Mouse (Mus musculus) kidney, adult 2 months (tissue): ENCODE results near the gene Rbp7. TPM values are rescaled to one million over a fixed set of nuclear protein-coding genes. Genes with fewer than 3 reads are reported as not detected.
A peak's percentile ranks its signal among the peaks of the same experiment; 100 is the strongest.

Source experiments
- DNase-seq: peaks from one replicate; pipeline ENCODE4 v3.0.0; 2021
- H3K27ac ChIP-seq: fragments of 200-500 bp; 2 replicates; pipeline ENCODE4 v1.5.1; 2012; ENCODE audit warnings: low read depth, low read length, control low read depth, inconsistent platforms; ENCODE audit not compliant: insufficient read depth
- H3K27me3 ChIP-seq: fragments of 200-500 bp; replicated peaks from 2 replicates; pipeline ENCODE4 v1.6.1; 2012; ENCODE audit warnings: mild to moderate bottlenecking, moderate library complexity, low read length, inconsistent platforms; ENCODE audit not compliant: control insufficient read depth, insufficient read depth
- H3K36me3 ChIP-seq: fragments of 200-500 bp; 2 replicates; pipeline ENCODE4 v1.6.1; 2012; ENCODE audit warnings: mild to moderate bottlenecking, moderate library complexity, low read length, inconsistent platforms; ENCODE audit not compliant: control insufficient read depth, insufficient read depth
- H3K4me1 ChIP-seq: fragments of 200-500 bp; 2 replicates; pipeline ENCODE4 v1.6.1; 2011; ENCODE audit warnings: low read length; ENCODE audit not compliant: control insufficient read depth, insufficient read depth
- H3K4me3 ChIP-seq: fragments of 200-500 bp; 2 replicates; pipeline ENCODE4 v1.5.1; 2011; ENCODE audit warnings: mild to moderate bottlenecking, low read depth, low read length, control low read depth; ENCODE audit not compliant: insufficient read depth
- CTCF ChIP-seq: fragments of 200-500 bp; conservative IDR thresholded peaks from 2 replicates; pipeline ENCODE4 v1.5.1; 2011; ENCODE audit warnings: low read depth, mild to moderate bottlenecking, control low read depth, low read length, moderate library complexity, mixed read lengths; ENCODE audit not compliant: insufficient read depth, insufficient read length
- POLR2A ChIP-seq: fragments of 200-500 bp; IDR thresholded peaks from one replicate; pipeline ENCODE4 v1.6.1; 2011; ENCODE audit warnings: low read depth, low read length, control low read depth
- WGBS: fragments of 180-500 bp; shearing (Covaris S2); methylation state at CpG from one replicate; pipeline ENCODE4 v1.1.7; 2018; 5-methylcytosine and 5-hydroxymethylcytosine counted together
- polyA plus RNA-seq: library from polyadenylated mRNA; depleted of rRNA; stranded (reverse); fragments of >200 nt; gene quantifications from 2 replicates; pipeline ENCODE4 v1.2.3, GENCODE M21; 2012; rRNA removed

Rbp7 gene
- polyA plus RNA-seq, 1 experiment, result 2.9 TPM

DNA sequence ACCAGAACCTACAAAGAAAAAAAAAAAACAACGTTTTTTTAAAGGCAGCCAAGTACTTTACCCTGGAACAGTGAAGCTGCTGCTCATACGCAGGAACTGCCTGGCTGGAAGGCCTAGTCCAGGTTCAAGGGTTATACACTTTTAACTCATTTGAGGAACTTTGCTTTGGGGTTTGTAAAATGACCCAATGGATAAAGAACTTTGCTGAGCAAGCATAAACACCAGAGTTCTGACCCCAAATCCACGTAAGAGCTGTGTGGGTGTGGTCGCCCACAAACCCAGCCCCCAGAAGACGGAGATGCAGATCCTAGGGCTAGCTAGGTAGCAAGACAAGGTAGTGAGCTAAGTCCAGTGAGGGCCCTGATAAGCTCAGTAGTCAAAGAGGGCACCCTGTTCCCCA is 47.3 kb downstream of the Rbp7 start:
- no peak overlapping the region for H3K4me3 ChIP-seq
- peaks cover 41% of the 10 kb centered on the region for H3K4me1 ChIP-seq
- peak; percentile 83 for DNase-seq
- 49% methylated on average over 5 of the region's 5 CpGs for WGBS
- H3K27me3 ChIP-seq, result no peaks in the 10 kb centered on the region
- H3K36me3 ChIP-seq, result no peaks in the 10 kb centered on the region; the same call in 1 of the 2 replicates
- no peak overlapping the region for H3K27ac ChIP-seq
- TF ChIP-seq CTCF (no peak), POLR2A (no peak)

DNA sequence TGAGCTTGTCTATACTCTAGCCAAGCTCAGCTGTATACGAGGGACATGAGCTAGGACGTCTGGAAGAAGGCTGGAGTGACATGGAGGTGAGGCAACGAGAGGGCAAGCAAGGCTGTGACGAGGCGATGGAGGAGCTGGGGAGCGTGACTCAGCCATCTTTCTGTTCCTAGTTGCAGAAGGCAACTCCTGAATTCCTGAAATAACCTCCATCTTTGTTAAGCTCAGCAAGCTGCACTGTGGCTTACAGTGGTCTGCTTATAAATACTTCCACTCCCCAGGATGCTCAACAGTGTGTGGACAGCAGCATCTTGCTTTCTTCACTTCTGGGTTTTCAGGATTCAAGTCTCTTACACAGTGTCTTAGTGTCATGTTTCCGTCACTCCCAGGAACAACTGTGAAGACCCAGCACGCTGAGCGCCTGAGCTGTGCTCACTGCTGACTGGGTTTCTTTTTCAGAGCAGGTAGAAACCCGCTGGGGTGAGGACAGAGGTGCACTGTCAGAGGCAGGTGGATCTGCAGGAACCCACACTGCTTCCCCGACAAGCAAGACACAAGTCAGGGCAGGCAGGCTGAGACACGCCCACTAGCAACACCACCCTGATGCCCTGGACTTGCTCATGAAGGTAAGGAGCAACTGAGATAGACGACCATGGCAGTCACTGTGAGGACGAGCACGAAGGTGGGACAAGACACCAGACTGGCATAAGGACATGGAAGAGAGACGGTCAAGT is 48.9 kb downstream of the Rbp7 start:
- peaks cover 49% of the 10 kb centered on the region for H3K4me1 ChIP-seq
- no peaks in the 10 kb centered on the region for H3K27me3 ChIP-seq
- H3K4me3 ChIP-seq, result no peak overlapping the region
- WGBS, result 75% methylated on average over 16 of the region's 16 CpGs
- no peaks in the 10 kb centered on the region for H3K36me3 ChIP-seq
- no peak overlapping the region for H3K27ac ChIP-seq
- no peak for DNase-seq
- no peak for TF ChIP-seq POLR2A
- TF ChIP-seq CTCF, result no peak

DNA sequence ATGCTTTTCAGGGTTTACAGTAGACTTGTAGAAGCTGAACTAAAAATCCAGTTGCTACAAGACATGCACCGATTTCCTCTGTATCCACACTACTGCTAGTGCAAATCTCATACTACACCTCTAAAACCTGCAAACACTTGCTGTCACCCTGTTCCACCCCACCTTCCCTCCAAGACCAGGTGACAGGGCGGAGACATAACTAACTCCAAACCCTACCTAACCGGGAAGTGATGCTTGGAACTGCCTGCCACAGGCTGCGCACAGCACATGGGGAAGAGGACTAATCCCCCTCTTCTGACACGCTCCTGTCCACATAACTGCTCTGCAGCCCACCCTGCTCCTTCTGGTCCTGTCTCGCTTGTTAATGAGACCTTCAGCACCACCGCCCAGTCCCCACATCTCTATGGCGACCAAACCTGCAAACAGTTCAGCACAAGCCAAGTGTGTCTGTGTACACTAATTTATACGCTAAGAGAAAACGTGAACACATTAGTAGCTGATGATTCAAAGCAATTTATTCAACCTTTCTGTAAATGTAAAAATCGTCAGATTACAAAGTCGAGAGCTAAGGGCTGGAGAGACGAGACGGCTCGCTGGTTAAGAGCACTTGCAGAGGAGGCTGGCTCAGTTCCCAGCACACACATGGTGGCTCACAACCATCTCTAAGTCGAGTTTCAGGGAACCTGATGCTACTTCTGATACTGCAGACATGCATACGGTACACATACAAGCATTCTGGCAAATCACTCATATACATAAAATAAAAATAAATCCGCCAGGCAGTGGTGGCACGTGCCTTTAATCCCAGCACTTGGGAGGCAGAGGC is 49.9 kb downstream of the Rbp7 start:
- Histone ChIP-seq H3K36me3 (no peaks in the 10 kb centered on the region), H3K27me3 (no peaks in the 10 kb centered on the region), H3K4me1 (peaks cover 52% of the 10 kb centered on the region), H3K27ac (no peak overlapping the region), H3K4me3 (no peak overlapping the region)
- TF ChIP-seq POLR2A, result no peak
- no peak for DNase-seq
- WGBS, result 51% methylated on average over 19 of the region's 19 CpGs

DNA sequence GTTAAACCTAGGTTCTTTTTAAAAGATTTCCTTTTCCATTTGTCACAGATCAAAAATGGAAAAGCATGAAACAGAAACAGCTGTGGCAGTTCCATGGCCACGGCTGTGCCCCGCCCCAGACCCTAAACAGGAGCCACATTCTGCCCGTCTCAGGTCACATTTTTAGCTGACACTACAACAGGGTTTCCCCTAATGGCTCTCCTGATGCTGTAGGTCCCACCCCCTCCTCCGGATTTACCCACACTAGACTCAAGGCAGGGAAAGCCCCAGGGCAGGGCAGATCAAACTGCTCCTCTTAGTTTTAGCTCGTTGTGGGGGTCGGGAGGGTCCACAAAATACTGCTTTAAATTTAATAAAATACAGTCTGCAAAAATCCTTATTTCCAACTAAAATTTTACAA is 51.7 kb downstream of the Rbp7 start:
- TF ChIP-seq CTCF, result no peak
- TF ChIP-seq POLR2A, result no peak
- no peak overlapping the region for H3K4me3 ChIP-seq
- no peak overlapping the region for H3K27ac ChIP-seq
- DNase-seq, result no peak
- 30% methylated on average over 6 of the region's 6 CpGs for WGBS
- H3K36me3 ChIP-seq, result no peaks in the 10 kb centered on the region
- no peaks in the 10 kb centered on the region for H3K27me3 ChIP-seq
- H3K4me1 ChIP-seq, result peaks cover 57% of the 10 kb centered on the region

DNA sequence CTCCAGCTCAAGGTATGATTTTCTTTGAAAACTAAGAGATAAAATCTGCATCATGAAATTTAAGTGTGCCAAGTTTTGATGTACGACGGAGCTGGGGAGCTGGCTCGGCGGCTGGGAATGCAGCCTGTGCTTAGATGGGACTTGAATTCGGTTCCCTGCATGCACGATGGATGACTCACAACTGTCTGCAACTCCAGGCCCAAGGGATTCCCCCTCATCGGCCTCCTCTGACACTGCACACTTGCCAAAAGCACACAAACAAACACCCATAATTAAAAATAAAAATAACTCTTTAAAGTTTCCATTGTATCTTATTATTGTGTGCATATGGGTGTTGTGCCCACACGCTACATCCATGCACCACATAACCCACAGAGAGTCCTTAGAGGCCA is 53.2 kb downstream of the Rbp7 start:
- Histone ChIP-seq H3K27me3 (no peaks in the 10 kb centered on the region), H3K4me3 (no peak overlapping the region), H3K36me3 (no peaks in the 10 kb centered on the region), H3K27ac (no peak overlapping the region), H3K4me1 (peaks cover 57% of the 10 kb centered on the region)
- no peak for DNase-seq
- no peak for TF ChIP-seq CTCF
- WGBS, result 50% methylated on average over 8 of the region's 8 CpGs

DNA sequence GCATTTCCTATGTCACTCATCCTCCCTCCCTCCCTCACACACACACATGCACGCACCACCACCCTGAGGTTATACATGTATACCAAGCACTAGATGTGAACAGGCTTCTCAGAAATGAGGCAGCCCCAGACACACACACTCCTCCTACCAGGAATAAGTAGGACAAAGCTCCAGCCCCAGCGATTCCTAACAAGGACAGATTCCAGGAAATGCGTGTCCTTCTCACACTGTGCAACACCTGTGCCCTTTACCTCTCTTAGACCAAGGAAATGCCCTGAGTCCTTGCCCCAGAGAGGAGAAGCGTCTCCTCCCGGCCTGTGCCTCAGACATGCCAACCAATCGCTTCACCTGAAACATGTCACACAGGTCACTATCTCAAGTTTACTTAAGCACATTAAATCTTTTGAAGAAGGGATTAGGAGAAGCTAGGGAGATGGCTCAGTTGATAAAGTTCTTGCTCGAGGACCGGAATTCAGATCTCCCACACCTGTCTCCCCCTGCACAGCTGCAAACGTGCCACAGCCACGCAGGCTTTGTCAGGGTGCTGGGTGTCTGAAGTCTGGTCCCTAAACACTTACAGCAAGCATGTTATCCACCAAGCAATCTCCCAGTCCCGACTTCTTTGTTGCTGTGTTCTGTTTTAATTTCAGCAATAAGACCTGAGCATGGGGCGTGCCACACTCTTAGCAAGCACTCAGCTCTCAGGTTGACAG is 53.7 kb downstream of the Rbp7 start:
- DNase-seq, result peak; percentile 68
- Histone ChIP-seq H3K27ac (no peak overlapping the region), H3K36me3 (no peaks in the 10 kb centered on the region), H3K4me1 (peaks cover 55% of the 10 kb centered on the region), H3K27me3 (no peaks in the 10 kb centered on the region), H3K4me3 (no peak overlapping the region)
- no peak for TF ChIP-seq POLR2A
- TF ChIP-seq CTCF, result no peak
- WGBS, result 52% methylated on average over 12 of the region's 12 CpGs

Other genes starting within 250 kb of the Rbp7 start
- gene Kif1b, start 147.3 kb downstream of the Rbp7 start, polyA plus RNA-seq, result 31.1 and 35.8 TPM in 2 replicates
- 49.5 and 56.5 TPM in 2 replicates for gene Ube4b, start 28.2 kb downstream of the Rbp7 start, polyA plus RNA-seq
- gene Tmem274, start 22.4 kb upstream of the Rbp7 start, polyA plus RNA-seq, result 0.18 TPM in 1 of 2 replicates, not detected in the other
- gene Nmnat1, start 30.2 kb upstream of the Rbp7 start, polyA plus RNA-seq, result 17.9 and 21.9 TPM in 2 replicates
- gene Lzic, start 30.3 kb upstream of the Rbp7 start, polyA plus RNA-seq, result 7.7 and 8.6 TPM in 2 replicates
- 20.5 and 24.4 TPM in 2 replicates for gene Ctnnbip1, start 63.3 kb upstream of the Rbp7 start, polyA plus RNA-seq
- gene Clstn1, start 131.5 kb upstream of the Rbp7 start, polyA plus RNA-seq, result 44.9 and 46.3 TPM in 2 replicates
- 3.1 and 7.2 TPM in 2 replicates for gene Pik3cd, start 247.6 kb upstream of the Rbp7 start, polyA plus RNA-seq